Mouse (Mus musculus) kidney, postnatal 10 days (tissue): ENCODE measurements around the gene Grpel1.

Experiments used
- DNase-seq: peaks from one replicate; pipeline ENCODE4 v3.0.0; 2021; ENCODE audit warnings: mixed read lengths

Gene Grpel1

DNA sequence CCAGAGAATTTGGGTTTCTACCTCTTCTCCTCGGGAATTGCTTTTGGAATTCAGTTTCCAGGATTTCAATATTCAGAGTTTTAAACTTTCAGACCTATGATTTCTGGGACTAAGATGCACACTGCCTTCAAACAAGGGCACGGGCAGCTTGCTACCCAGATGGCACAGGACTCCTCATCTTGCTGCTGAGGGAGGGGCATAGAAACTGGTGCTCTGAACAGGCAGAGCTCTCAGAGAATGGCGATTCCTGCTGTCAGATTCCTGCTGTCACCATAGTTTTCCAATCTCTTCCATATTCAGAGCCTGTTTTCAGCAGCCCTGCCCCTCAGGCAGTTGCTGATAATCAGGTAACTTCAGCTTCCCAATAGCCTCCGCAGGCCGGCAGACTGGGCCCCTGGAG lies 50.8 kb downstream of the Grpel1 start:
- DNase-seq = no peak

DNA sequence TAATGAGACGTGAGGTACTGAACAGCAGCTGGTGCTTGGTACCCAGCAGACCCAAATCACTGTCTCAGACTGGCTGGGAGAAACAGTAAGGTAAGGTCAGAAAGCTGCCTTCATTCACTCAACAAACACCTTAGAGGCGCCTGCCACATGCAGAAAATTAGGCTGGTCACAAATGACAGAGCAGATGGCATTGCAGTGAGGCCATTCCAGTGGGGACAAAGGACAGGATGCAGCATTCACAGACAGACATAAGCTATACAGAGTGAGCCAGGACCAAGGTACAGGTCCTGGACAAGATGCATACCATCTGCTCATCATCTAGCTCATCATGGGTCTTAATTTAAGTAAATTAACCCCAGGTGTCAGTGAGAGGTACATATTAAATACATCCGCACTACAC lies 52.8 kb downstream of the Grpel1 start:
- no peak for DNase-seq

DNA sequence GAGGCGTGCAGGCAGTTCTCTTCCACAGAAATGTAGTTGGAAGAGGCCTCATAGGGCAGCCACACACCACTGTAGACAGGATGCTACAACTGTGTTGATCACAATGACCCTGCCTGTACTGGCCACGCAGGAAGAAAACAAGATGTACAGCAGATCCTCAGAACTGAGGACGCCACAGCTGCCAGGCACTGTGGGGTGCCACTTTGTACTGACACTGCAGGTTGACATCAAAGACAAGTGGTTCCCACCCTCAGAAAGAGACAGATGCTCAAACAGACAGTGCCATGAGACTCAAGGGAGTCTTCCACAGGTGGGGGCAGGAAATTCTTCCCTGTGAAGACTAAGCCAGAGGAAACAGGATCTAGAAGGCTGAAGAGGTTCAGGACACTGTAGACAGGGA lies 55.0 kb downstream of the Grpel1 start:
- DNase-seq = no peak

DNA sequence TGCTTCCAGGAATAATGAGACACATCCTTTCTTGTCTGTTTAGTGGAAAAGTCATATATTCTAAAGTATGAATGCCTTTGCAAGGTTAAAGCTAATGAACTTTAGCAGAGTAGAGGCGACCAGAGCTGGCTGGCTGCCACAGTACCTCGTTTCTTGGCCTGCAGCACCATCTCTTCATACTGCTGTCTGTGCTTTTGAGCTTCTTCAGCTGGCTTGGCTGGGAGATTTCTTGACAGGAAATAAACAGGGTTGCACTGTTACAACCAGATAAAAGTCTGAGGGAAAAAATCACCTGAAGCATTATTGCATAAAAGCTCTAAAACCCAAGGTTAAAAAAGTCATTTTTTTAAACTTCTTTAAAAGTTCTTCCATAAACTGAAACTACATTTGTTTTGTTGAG lies 58.0 kb downstream of the Grpel1 start:
- peak; percentile 84 for DNase-seq

DNA sequence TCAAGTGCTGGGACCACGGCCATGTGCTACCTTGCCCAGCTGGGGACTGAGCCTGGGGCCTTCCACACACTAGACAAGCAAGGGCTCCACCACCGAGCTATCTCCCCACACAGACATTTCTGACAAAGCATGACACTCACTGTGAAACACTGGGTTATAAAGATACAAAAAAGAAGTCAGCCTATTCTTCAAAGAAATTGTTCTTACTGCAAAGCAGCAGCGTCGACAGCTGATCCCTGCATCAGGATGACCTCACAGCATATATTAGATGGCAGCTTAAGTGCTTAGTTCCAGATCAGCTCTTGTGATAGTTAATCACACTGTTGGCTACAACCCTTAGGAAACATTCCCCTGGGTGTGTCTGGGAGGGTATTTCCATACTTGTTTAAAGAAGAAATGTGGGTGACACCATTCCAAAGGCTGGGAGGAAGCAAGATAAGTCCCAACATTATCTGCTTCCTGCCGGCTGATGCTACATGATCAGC lies 58.5 kb downstream of the Grpel1 start:
- no peak for DNase-seq
